Mouse (Mus musculus): ENCODE data around the gene Ttc41.

DNA sequence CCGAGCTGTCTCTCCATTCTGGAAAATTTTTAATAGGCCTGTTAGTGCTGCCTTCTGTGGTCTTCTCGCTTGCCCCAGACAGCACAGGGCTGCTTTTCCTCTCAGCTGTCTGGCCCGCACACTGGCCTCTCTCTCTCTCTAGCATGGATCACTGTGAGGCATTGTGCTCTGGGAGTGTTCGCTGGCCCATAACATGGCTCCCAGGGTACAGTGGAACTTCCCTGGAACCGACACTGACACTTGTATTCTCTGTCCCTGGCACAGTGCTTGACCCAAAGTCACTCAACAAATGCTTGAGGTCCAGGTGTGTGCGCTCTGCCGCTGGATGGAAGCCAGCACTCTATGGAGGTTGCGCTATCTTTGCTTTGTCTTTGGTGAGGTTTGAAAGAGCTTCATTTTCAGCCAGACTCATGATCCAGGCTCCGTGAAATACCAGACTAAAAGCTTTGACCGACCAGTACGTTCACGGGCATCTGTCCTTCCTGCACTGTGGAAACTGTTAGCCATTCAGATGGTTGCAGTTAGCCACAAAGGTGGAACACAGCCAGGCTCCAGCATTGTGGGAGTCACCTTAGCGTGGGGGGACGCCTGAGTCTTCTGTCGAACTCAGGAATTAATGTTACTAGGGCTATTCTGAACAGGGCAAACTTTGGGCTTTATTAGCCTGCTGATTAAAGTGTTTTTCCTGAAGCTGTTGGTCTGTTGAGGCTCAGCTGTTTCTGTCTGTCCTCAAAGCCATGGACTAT, 102.6 kb downstream of the Ttc41 start:
- TF ChIP-seq CTCF (IDR thresholded peaks at IDR 0.05; ENCODE audit: borderline replicate concordance, insufficient read depth, low read depth, low read length): no peak
- no peak for TF ChIP-seq POLR2A (IDR thresholded peaks at IDR 0.05; ENCODE audit: borderline replicate concordance, insufficient read depth, low read length)

All from cerebellum, adult 2 months (tissue).